Mouse (Mus musculus): ENCODE data around the gene Lmtk2.

The Lmtk2 gene

DNA sequence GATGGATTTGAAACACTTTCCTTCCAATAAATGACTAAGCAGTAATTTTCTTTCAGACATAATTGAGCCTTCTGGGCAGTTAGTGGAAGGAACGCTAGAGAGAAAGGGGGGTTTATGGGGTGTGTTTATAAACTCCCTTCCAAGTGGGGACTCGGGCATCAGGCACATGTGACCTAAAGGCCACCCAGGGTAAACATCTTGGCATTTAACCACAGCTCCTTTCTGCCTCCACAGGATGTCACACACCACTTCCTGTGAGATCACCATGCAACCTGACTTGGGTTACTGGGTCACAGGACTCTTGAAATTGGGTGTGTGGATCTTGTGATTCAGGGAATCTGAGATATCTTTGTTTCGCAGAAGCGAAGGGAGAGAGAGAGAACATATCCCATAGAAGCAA, 121.1 kb downstream of the Lmtk2 start:
- DNase-seq = peak; percentile 78

DNA sequence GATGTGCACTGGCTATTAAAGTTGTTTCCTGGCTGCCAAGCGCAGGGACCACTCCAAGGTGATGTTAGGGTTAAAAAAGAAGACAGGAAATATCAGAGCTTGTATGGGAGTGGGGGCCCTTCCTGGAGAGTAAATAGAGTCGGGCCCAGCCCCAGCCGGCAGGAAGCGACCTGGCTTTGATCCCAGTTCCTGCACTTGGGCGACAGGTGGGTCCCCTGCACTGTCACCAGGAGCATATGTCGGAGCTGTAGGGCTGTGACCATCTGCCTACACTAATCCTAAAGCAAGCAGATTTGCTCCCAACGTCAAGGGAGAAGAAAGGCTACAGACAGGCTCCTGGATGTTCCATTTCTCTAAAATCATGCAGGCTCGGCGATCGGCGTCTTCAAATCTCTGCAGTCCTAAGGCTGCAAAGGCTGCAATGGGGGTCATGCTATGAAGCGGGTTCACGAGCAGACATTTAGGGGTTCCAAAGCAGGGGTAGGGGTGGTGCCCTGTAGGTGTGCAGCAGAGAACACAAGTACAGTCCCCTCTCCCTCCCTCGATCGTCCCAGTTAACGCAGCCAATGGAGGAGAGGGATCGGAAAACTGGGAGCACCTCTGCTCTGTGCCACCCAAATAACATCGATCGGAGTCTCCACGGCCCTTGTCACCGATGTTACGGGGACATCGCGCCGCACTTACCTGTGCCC, 122.7 kb downstream of the Lmtk2 start:
- peak; percentile 79 for DNase-seq

GRCm38 (mm10) chr5:144223503-144223862, 123.2 kb downstream of the Lmtk2 start, which contains the start of gene Tecpr1:
TSS of gene Tecpr1 (minus strand) at chr5:144223615.
- DNase-seq = peak; percentile 98

GRCm38 (mm10) chr5:144223899-144224816, 123.9 kb downstream of the Lmtk2 start:
- no peak for DNase-seq

- DNase-seq = no peak
These were observed 126.0 kb downstream of the Lmtk2 start for GRCm38 (mm10) chr5:144226220-144226619.

DNA sequence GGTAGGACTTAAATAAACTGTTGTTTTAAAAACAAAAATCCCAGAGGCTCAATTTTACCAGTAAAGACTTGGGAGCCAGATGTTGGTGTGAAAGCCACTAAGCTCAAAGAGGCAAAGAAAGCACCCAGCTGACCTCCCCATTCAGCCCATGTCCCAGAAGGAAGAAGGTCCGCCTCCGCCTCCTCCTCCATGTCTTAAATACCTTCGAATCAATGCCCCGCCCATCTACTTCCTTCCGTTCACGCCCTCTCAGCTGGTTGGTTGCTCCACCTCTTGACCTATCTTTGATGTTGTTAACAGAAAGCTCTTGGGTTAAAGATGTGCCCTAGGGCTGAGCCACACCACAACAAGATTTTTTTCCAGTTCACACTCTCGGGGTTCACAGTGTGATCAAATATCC, 130.0 kb downstream of the Lmtk2 start:
- no peak for DNase-seq

DNA sequence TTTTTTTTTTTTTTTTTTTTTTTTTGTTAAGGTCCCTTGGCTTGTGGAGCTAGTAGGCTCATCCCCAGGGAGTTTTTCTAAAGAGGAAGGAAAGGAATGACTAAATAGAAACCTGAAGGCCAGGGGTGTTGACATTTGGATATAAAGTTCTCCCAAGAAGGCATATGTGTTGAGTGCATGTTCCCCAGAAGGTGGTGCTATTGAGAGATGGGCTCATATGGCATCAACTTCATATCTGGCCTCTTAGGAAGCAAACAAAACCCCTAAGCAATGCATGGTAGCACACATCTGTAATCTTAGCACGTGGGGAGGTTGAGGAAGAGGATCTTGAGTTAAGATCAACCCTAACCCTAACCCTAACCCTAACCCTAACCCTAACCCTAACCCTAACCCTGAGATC, 131.2 kb downstream of the Lmtk2 start:
- DNase-seq = peak; percentile 64

DNA sequence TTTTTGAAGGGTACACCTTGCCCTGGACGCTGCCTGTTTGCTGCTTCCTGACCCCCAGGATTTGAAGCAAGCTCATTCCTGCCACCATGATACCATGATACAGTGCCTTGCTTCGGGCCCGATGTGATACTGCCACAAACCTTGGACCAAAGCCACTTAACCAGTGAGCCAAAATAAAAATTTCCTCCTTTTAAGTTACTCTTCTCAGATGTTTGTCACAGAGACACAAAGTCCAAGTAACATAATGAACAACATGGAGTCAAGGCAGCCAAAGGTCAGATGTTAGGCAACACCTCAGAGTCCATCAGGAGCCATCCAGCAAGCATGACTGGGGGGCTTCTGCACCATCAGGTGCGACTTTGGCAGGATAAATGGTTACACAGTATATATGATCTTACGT, 132.3 kb downstream of the Lmtk2 start:
- DNase-seq = no peak

DNA sequence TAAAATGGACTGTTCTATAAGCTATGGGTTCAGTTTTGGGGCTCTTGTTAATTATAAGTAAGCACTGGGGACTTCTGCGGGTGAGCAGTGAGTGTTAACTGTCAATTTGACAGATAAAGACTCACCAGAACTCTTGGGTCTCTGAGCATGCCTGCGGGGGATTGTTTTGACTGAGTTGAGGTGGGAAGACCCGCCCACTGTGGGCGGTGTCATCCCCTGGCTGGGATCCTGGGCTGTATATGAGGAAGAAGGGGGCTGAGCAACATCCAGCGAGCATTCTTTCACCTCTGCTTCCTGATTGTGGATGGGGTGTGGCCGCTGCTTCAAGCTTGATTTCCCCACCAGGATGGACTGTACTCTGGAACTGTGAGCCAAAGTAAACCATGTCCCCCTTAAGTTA, 134.0 kb downstream of the Lmtk2 start:
- DNase-seq = no peak

DNA sequence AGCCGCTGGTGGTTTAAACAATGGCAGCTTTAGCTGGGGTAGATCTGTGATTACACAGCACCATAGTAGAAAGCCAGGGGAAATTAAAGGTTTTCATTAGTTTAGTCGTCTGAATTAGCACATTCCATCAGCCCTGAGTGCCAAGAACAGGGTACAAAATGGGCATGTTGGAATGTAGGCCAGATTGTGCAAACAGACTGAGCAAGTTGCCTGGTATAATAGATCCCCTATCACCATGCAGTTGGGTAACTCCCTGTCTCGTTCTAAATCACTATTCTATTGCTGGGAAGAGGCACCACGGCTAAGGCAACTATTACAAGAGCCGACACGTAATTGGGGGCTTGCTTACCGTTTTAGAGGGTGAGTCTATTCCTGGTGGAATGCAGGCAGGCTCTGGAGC, 134.5 kb downstream of the Lmtk2 start:
- DNase-seq = peak; percentile 42
